Mouse (Mus musculus) frontal cortex, adult (tissue): ENCODE results near the gene Mtif2.
A peak's percentile ranks its signal among the peaks of the same experiment; 100 is the strongest.
"Not testable (repeated sequence)": the region's sequence is repeated elsewhere in the genome, so short reads cannot be mapped to it uniquely, and the experiment has no call there.

Experiments used
- ATAC-seq: cut with Nextera tagmentation; 2 replicates; pipeline ENCODE4 v1.9.2; 2017; ENCODE audit warnings: mild to moderate bottlenecking, moderate library complexity, mixed read lengths; ENCODE audit not compliant: low TSS enrichment

Mtif2 gene

DNA sequence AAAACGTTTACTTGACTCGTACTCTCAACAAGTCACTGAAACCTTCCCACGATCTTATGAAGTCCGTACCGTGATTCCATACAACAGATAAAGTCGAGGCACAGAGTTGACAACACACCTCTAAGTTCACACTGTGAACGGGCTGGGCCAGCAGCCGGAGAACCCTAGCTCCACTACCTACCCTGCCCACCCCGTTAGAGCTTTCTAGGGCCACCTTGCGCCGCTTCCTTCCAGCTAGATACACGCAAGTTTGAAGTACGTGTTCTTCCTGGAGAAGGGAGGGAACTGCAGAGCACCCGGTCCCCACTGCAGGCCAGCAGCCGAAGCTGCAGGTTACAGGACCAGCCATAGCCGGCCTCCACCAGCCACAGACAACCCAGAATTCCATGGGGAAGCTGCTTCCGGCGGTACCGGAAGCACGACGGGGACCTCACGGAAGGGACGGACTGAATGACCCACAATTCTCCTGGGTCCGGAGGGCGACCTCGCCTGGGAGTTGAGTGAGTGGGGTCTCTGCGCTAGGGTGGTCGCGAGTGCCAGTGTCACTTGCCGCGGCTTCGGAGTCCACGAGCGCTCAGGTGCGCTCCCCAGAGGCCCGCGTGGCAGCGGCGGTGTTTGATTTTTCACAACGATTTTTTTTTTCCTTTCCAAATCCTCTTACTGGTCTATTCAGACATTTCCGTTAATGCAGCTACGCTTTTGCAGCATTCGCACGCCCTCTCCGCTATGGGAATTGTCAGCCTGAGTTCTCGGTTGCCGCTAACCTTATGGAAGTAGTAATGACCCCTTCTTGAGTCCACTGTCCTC is at the start of gene Mtif2:
Mtif2 (plus strand) TSS at position 421 of the 807 bp plus-strand sequence.
- ATAC-seq, result peak; percentile 100

- ATAC-seq, result no peak
Observed at GRCm38 (mm10) chr11:29493135-29493534, 33.1 kb upstream of the Mtif2 start.

- ATAC-seq, result no peak
Observed at GRCm38 (mm10) chr11:29496962-29497361, 29.2 kb upstream of the Mtif2 start.

GRCm38 (mm10) chr11:29503948-29504893 is 22.0 kb upstream of the Mtif2 start:
- no peak for ATAC-seq

GRCm38 (mm10) chr11:29504899-29505625 is 21.1 kb upstream of the Mtif2 start:
- no peak for ATAC-seq

DNA sequence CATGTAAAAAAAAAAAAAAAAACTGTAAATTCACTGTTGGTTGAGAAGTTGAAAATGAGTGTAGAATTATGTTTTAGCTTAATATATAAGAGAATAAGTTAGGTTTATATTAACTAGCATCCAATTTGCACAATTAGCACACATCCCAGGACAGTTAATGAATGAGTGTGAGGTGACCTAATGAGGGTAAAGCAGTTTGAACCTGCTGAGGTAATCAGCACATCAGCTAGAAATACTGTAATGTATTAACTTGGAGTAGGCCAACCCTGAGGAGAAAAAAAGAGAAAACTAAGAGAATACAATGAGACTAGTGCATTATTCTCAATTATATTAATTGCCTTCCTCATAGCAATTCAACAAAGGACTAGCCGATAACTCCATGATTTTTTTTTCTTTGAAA is 16.8 kb upstream of the Mtif2 start:
- ATAC-seq, result no peak

DNA sequence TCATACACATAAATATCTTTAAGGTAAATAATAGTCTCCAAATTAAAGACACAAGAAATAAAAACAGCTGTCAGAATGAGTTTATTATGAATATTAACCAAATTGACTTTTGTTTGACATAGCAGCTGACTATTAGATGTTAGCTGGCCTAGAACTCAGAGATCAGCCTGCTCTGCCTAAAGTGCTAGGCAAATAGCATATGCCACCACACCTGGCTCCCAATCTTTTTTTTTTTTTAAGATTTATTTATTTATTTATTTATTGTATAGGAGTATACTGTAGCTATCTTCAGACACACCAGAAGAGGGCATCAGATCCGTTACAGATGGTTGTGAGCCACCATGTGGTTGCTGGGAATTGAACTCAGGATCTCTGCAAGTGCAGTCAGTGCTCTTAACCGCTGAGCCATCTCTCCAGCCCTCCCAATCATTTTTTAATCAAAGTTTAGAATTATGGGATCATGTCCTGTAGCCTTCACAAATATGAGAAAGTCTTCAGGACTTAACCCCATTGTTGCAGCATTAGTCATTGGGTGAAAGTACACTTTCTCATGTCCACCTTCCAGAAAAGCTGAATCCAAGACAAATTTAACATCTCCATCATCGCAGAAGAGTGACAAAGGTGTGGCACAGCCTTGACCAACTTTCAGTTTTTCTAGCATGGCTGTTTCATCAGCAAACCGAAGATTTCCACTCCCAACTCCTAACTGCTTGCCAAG is 13.2 kb upstream of the Mtif2 start:
- no peak for ATAC-seq

- ATAC-seq, result peak; percentile 22; the same call in 1 of the 2 replicates
Observed at GRCm38 (mm10) chr11:29514325-29514681, 11.9 kb upstream of the Mtif2 start.

- ATAC-seq, result peak; percentile 94
Observed at GRCm38 (mm10) chr11:29514682-29515412, 11.4 kb upstream of the Mtif2 start, which contains the start of gene Prorsd1. TSS of gene Prorsd1 (minus strand) at chr11:29515033.

- ATAC-seq, result no peak
Observed at GRCm38 (mm10) chr11:29538201-29538600, 12.0 kb downstream of the Mtif2 start.

DNA sequence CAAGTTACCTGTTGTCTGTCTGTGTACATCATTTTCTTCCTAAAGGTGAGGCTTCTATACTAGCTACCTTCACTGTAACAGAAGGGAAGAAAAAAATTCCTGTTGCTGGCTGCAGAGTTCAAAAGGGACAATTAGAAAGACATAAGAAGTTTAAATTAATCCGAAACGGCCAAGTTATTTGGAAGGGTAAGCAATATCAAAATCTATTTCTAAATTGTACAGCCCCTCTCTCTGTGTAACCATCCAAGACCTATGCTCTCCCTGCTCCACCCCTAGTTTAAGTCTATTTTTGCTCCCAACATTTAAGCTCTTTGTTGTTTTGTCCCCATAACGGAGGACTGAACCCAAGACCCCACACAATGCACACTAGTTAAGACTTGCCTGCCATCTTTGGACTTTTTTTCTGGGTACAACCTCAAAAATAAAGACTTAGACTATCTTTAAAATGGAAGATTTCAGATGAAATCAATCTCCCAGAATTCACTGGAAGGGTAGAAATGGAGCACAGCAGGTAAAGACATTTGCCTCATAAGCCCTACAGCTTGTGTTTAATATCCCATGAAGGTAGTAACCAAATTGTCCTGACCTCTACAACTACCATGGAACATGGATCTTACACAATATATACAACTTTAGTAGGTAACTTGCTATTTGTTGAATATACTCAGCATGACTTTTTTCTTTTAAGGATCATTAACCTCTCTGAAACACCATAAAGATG is 18.2 kb downstream of the Mtif2 start:
- no peak for ATAC-seq

DNA sequence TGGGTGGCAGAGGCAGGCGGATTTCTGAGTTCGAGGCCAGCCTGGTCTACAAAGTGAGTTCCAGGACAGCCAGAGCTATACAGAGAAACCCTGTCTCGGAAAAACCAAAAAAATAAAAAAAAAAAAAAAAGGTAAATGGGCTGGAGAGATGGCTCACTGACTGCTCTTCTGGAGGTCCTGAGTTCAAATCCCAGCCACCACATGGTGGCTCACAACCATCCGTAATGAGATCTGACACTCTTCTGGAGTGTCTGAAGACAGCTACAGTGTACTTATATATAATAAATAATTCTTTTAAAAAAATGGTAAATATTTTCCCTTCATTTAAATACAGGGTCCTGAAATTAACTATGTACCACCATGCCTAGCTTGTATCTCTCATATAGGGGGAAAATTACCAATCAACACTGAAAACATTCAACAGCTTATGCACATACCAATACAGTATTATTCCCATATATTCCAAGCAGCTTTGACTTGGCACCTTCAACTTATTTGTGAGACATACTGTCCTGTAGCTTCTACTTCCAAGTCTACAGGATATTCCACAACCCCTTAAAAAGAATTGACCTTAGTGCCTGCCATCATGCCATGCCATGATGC is 19.0 kb downstream of the Mtif2 start:
- not testable (repeated sequence) for ATAC-seq

GRCm38 (mm10) chr11:29546297-29546696 is 20.1 kb downstream of the Mtif2 start:
- not testable (repeated sequence) for ATAC-seq

DNA sequence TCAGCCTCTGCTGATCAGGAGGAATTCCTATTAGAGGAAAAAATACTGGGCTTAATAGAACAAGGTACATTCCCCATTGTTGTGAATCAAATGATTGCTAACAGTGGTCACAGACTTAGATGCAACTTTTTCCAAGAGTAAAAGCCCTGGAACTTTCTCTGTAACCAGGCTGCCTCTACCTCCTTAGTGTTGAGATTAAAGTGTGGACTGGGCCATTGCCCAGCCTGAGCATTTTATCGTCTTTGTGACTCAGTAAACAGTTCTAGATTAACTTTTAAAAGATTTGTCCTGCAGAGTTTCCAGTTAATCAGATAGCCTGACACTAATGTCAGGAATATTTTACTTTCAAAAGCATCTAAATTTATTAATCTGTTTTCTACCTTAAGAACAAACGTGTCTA is 20.6 kb downstream of the Mtif2 start:
- ATAC-seq, result no peak

GRCm38 (mm10) chr11:29547249-29547751 is 21.1 kb downstream of the Mtif2 start:
- peak; percentile 33 for ATAC-seq

DNA sequence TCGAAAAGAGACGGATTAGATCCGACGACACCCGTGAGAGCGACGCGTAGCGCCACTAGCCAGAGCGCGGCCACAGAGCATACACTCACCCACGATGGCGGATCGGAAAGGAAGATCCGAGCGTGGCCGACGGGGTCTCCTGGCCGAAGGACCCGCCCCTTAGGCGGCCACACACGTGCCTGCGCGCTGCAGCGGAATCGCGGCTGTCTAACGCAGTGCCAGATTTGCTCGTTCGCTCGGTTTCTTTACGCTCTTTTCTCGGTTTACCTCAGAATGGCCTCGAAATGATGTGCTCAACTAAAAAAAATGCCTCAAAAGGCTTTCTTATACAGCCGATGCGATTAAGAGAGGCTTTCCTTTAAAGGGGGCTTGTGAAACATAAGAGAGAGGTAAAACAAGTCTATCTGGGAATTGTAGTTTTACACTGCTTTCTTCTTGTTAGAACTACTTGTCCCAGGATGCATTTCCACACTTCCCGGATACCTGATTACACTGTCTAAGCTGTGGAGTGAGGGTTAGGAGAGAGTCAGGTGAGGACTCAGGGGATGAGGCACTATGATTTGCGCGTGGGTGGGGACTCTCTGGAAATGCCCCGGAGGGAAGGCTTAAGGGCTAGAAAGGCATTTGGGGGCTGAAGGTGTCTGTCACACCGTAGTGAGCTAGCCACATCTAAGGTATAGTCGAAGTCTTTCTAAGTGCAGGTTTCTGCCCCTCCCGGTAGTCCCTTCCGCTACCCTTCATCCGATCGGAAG is 21.7 kb downstream of the Mtif2 start, which contains the start of the genes Clhc1 and Rps27a:
Clhc1 (plus strand) TSS at position 199 of the 752 bp plus-strand sequence.
Rps27a (minus strand) TSS at position 358 of the 752 bp plus-strand sequence.
- peak; percentile 96 for ATAC-seq

DNA sequence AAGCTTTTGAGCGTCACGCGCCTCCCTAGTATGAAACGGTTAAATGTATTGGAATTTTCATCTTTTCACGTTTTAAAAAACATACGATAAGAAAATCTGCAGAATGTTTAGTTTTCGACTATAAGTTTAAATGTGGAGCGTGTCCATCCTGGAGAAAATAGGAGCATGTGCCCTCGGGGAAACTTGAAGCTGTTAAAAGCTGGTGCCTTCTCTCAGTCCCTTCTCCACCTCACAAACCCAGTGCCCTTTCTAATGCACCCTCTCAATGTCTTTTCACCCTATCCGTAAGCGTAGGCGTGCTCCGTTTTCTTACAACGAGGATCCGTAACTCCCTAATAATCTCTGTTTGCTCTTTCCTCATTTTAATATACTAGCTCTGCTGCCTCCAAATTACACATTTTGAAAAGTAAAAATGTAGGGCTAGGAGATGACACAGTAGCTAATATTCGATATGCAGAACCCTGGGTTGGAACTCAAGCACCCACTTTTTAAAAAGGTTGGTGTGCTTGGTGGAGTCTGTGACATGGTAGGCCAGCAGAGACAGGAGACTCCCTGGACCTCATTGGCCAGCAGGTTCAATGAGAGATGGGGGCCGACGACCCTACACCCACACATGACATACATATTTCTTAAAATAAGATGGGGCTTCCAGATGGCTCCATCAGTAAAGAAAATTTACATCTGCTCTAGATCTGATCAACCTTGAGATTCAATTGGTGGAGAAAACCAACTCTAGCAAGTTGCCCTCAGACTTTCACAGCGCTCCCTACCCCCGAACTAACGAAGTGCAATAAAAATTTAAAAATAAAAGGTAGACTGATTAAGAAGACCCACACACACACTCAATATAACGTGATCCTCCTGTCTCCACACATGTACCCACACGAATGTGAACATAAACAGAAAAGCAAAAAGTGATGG is 22.6 kb downstream of the Mtif2 start:
- peak; percentile 8; the same call in 1 of the 2 replicates for ATAC-seq
